25 mouse cellular contexts compared by ENCODE assay signal in genomic region chr2:44309556-44309955, GRCm38 (mm10).
DNase-seq lines count a peak whose midpoint lies in the region; ATAC-seq and TF ChIP-seq lines count a peak whose summit lies in the region.
"Had no signal": no experiment of that assay in that cellular context is flagged by ENCODE, and none has a peak within 500 bp of the region (broad histone marks: within the 10 kb centered on the region; RNA-seq: fewer than 3 reads in every experiment).

No protein-coding gene starts in this region.

- no peak for TF ChIP-seq CTCF in lung, postnatal 0 days (IDR thresholded peaks at IDR 0.05)

- 68% methylated on average over 1 of the region's 1 CpGs for WGBS in forebrain, embryonic 13.5 days
- WGBS in forebrain, embryonic 12.5 days: 70% methylated on average over 1 of the region's 1 CpGs
- 88% methylated on average over 1 of the region's 1 CpGs for WGBS in hindbrain, embryonic 14.5 days
- 89% methylated on average over 1 of the region's 1 CpGs for WGBS in hindbrain, embryonic 13.5 days
- WGBS in lung, postnatal 0 days: 55% methylated on average over 1 of the region's 1 CpGs
- WGBS in neural tube, embryonic 15.5 days: 91% methylated on average over 1 of the region's 1 CpGs

- no peak overlapping the region for H3K9ac ChIP-seq in forebrain, embryonic 13.5 days
- H3K9ac ChIP-seq in forebrain, embryonic 12.5 days: no peak overlapping the region
- no peak overlapping the region for H3K9ac ChIP-seq in hindbrain, embryonic 14.5 days
- H3K9ac ChIP-seq in hindbrain, embryonic 13.5 days: no peak overlapping the region
- H3K9ac ChIP-seq in lung, postnatal 0 days (replicated peaks; ENCODE audit: low read depth): no peak overlapping the region
- H3K9ac ChIP-seq in neural tube, embryonic 15.5 days (replicated peaks): no peak overlapping the region
- H3K9ac ChIP-seq: embryonic facial prominence, embryonic 15.5 days; heart, embryonic 12.5 days; hindbrain, embryonic 15.5 days; kidney, embryonic 15.5 days; limb, embryonic 12.5 days; liver, embryonic 14.5 days had no signal

- peaks cover 28% of the 10 kb centered on the region for H3K4me1 ChIP-seq in forebrain, embryonic 13.5 days
- H3K4me1 ChIP-seq in forebrain, embryonic 12.5 days: peaks cover 26% of the 10 kb centered on the region
- H3K4me1 ChIP-seq in hindbrain, embryonic 14.5 days (replicated peaks; ENCODE audit: control insufficient read depth, insufficient read depth, low read length): peaks cover 10% of the 10 kb centered on the region; the same call in 1 of the 2 replicates
- peaks cover 21% of the 10 kb centered on the region for H3K4me1 ChIP-seq in hindbrain, embryonic 13.5 days (replicated peaks)
- H3K4me1 ChIP-seq in lung, postnatal 0 days (ENCODE audit: insufficient read depth, low read depth, low read length): no peaks in the 10 kb centered on the region
- H3K4me1 ChIP-seq in neural tube, embryonic 15.5 days: peaks cover 19% of the 10 kb centered on the region

- no peak for DNase-seq in hindbrain, embryonic 14.5 days (ENCODE audit: low spot score)
- DNase-seq in lung, postnatal 0 days (ENCODE audit: low spot score): peak; percentile 8
- DNase-seq in lung, adult 18-20 months: no peak
- DNase-seq in urinary bladder, adult 2 months (ENCODE audit: low spot score): no peak
- DNase-seq: adrenal gland, postnatal 10 days; cerebellum, adult 18-20 months; heart, adult 2 months; heart, postnatal 4 days; kidney, adult 18-20 months; kidney, postnatal 25 days; right cerebral cortex, postnatal 14 days had no signal

- ATAC-seq in forebrain, embryonic 13.5 days: no peak
- no peak for ATAC-seq in forebrain, embryonic 12.5 days (ENCODE audit: low FRiP score)
- no peak for ATAC-seq in hindbrain, embryonic 14.5 days (ENCODE audit: low FRiP score)
- ATAC-seq in hindbrain, embryonic 13.5 days (ENCODE audit: low FRiP score): no peak
- ATAC-seq in lung, postnatal 0 days: no peak
- no peak for ATAC-seq in neural tube, embryonic 15.5 days (ENCODE audit: low FRiP score)
- ATAC-seq: inflammation-experienced regulatory T-cells, adult 6 months; Patski had no signal

- no peaks in the 10 kb centered on the region for H3K27me3 ChIP-seq in forebrain, embryonic 13.5 days
- H3K27me3 ChIP-seq in forebrain, embryonic 12.5 days: no peaks in the 10 kb centered on the region
- no peaks in the 10 kb centered on the region for H3K27me3 ChIP-seq in hindbrain, embryonic 14.5 days (ENCODE audit: control insufficient read depth, insufficient read depth, low read length)
- H3K27me3 ChIP-seq in hindbrain, embryonic 13.5 days: no peaks in the 10 kb centered on the region
- H3K27me3 ChIP-seq in lung, postnatal 0 days (replicated peaks; ENCODE audit: insufficient read depth, low read length): no peaks in the 10 kb centered on the region
- H3K27me3 ChIP-seq in neural tube, embryonic 15.5 days (replicated peaks): no peaks in the 10 kb centered on the region
- H3K27me3 ChIP-seq: embryonic facial prominence, embryonic 15.5 days; heart, embryonic 12.5 days; hindbrain, embryonic 15.5 days; kidney, embryonic 15.5 days; limb, embryonic 12.5 days; Patski had no signal

- H3K4me2 ChIP-seq in forebrain, embryonic 13.5 days: no peak overlapping the region
- no peak overlapping the region for H3K4me2 ChIP-seq in forebrain, embryonic 12.5 days
- no peak overlapping the region for H3K4me2 ChIP-seq in hindbrain, embryonic 14.5 days (replicated peaks)
- H3K4me2 ChIP-seq in hindbrain, embryonic 13.5 days: no peak overlapping the region
- no peak overlapping the region for H3K4me2 ChIP-seq in lung, postnatal 0 days (replicated peaks; ENCODE audit: low read depth, low read length)
- H3K4me2 ChIP-seq in neural tube, embryonic 15.5 days: peak overlapping the region; percentile 21; the same call in 1 of the 2 replicates
- H3K4me2 ChIP-seq: embryonic facial prominence, embryonic 15.5 days; heart, embryonic 12.5 days; kidney, embryonic 15.5 days; limb, embryonic 12.5 days; midbrain, embryonic 11.5 days had no signal

- TF ChIP-seq EP300 in lung, postnatal 0 days (IDR thresholded peaks at IDR 0.05): no peak

- no peaks in the 10 kb centered on the region for H3K36me3 ChIP-seq in forebrain, embryonic 13.5 days (ENCODE audit: poor library complexity, severe bottlenecking)
- H3K36me3 ChIP-seq in forebrain, embryonic 12.5 days (replicated peaks): no peaks in the 10 kb centered on the region
- H3K36me3 ChIP-seq in hindbrain, embryonic 14.5 days (replicated peaks; ENCODE audit: control insufficient read depth, insufficient read depth): no peaks in the 10 kb centered on the region
- no peaks in the 10 kb centered on the region for H3K36me3 ChIP-seq in hindbrain, embryonic 13.5 days
- no peaks in the 10 kb centered on the region for H3K36me3 ChIP-seq in lung, postnatal 0 days (ENCODE audit: insufficient read depth, low read length)
- no peaks in the 10 kb centered on the region for H3K36me3 ChIP-seq in neural tube, embryonic 15.5 days
- H3K36me3 ChIP-seq: embryonic facial prominence, embryonic 15.5 days; heart, embryonic 12.5 days; hindbrain, embryonic 15.5 days; kidney, embryonic 15.5 days; limb, embryonic 12.5 days had no signal

- H3K27ac ChIP-seq in forebrain, embryonic 13.5 days: peak overlapping the region; percentile 70
- no peak overlapping the region for H3K27ac ChIP-seq in forebrain, embryonic 12.5 days
- peak overlapping the region; percentile 26; the same call in 1 of the 2 replicates for H3K27ac ChIP-seq in hindbrain, embryonic 14.5 days
- no peak overlapping the region; the same call in 1 of the 2 replicates for H3K27ac ChIP-seq in hindbrain, embryonic 13.5 days
- H3K27ac ChIP-seq in lung, postnatal 0 days (ENCODE audit: low read length): no peak overlapping the region
- no peak overlapping the region for H3K27ac ChIP-seq in neural tube, embryonic 15.5 days (replicated peaks)
- H3K27ac ChIP-seq: embryonic facial prominence, embryonic 15.5 days; heart, adult 2 months; hindbrain, embryonic 15.5 days; kidney, embryonic 15.5 days; limb, embryonic 12.5 days; liver, embryonic 14.5 days had no signal

- H3K4me3 ChIP-seq in forebrain, embryonic 13.5 days: no peak overlapping the region
- no peak overlapping the region for H3K4me3 ChIP-seq in forebrain, embryonic 12.5 days (replicated peaks)
- H3K4me3 ChIP-seq in hindbrain, embryonic 14.5 days (replicated peaks; ENCODE audit: low read length): no peak overlapping the region
- no peak overlapping the region for H3K4me3 ChIP-seq in hindbrain, embryonic 13.5 days
- no peak overlapping the region for H3K4me3 ChIP-seq in lung, postnatal 0 days (ENCODE audit: low read depth, low read length)
- no peak overlapping the region for H3K4me3 ChIP-seq in neural tube, embryonic 15.5 days (replicated peaks)
- H3K4me3 ChIP-seq: embryonic facial prominence, embryonic 15.5 days; heart, adult 2 months; heart, embryonic 12.5 days; hindbrain, embryonic 15.5 days; kidney, embryonic 15.5 days; limb, embryonic 12.5 days; myocyte had no signal

- no peaks in the 10 kb centered on the region for H3K9me3 ChIP-seq in forebrain, embryonic 13.5 days (replicated peaks)
- no peaks in the 10 kb centered on the region for H3K9me3 ChIP-seq in forebrain, embryonic 12.5 days
- no peaks in the 10 kb centered on the region for H3K9me3 ChIP-seq in hindbrain, embryonic 14.5 days (ENCODE audit: control insufficient read depth, low read length)
- H3K9me3 ChIP-seq in hindbrain, embryonic 13.5 days: no peaks in the 10 kb centered on the region
- no peaks in the 10 kb centered on the region for H3K9me3 ChIP-seq in lung, postnatal 0 days (ENCODE audit: low read length)
- no peaks in the 10 kb centered on the region for H3K9me3 ChIP-seq in neural tube, embryonic 15.5 days (replicated peaks)
- H3K9me3 ChIP-seq: embryonic facial prominence, embryonic 15.5 days; heart, embryonic 12.5 days; hindbrain, embryonic 15.5 days; kidney, embryonic 15.5 days; limb, embryonic 12.5 days had no signal

Comparison
In these comparisons a context has a peak if more than half of its experiments do, and no peak if none do; other contexts are left out.
1. H3K27ac ChIP-seq: peak in forebrain, embryonic 13.5 days (single experiment) and hindbrain, embryonic 14.5 days (single experiment); none in forebrain, embryonic 12.5 days (single experiment), hindbrain, embryonic 13.5 days (single experiment), lung, postnatal 0 days (single experiment) and neural tube, embryonic 15.5 days (single experiment).